Comparison of ENCODE assay signal across 8 mouse cellular contexts in genomic region chr1:180763307-180763706, GRCm38 (mm10). TPM values are rescaled to one million over a fixed set of nuclear protein-coding genes. Genes with fewer than 3 reads are reported as not detected.
DNase-seq lines count a peak whose midpoint lies in the region; ATAC-seq and TF ChIP-seq lines count a peak whose summit lies in the region.

No protein-coding gene starts in this region.

- 6% methylated on average over 14 of the region's 14 CpGs for WGBS in heart, postnatal 0 days
- WGBS in hindbrain, embryonic 15.5 days: 5% methylated on average over 14 of the region's 14 CpGs

- DNase-seq in heart, postnatal 0 days (ENCODE audit: low spot score): no peak
- DNase-seq in heart, postnatal 25 days (ENCODE audit: low spot score): no peak
- DNase-seq in layer of hippocampus, adult 9-10 months (ENCODE audit: low spot score): no peak
- no peak for DNase-seq in frontal cortex, postnatal 10 days (ENCODE audit: low spot score in 2 of 2)
- DNase-seq in adrenal gland, postnatal 14 days: no peak

- ATAC-seq in heart, postnatal 0 days (ENCODE audit: insufficient read depth, low read depth): no peak
- peak; percentile 15; the same call in 1 of the 2 replicates for ATAC-seq in hindbrain, embryonic 15.5 days (ENCODE audit: low FRiP score, low read depth)

- peak overlapping the region; percentile 73 for H3K4me2 ChIP-seq in heart, postnatal 0 days (ENCODE audit: low read depth, low read length)
- peak overlapping the region; percentile 72 for H3K4me2 ChIP-seq in hindbrain, embryonic 15.5 days
- H3K4me2 ChIP-seq in myocyte (ENCODE audit: low read depth): peak overlapping the region; percentile 60

- TF ChIP-seq POLR2A in cortical plate, adult 2 months (IDR thresholded peaks at IDR 0.05; ENCODE audit: extremely low read depth, insufficient read depth, low read length): no peak
- TF ChIP-seq POLR2A in myocyte (IDR thresholded peaks at IDR 0.05; ENCODE audit: insufficient read length, low read depth): no peak

- no peaks in the 10 kb centered on the region for H3K79me2 ChIP-seq in myocyte (ENCODE audit: control insufficient read depth, insufficient read depth)

- H3ac ChIP-seq in myocyte (ENCODE audit: control insufficient read depth, insufficient read length): no peak overlapping the region

- no peaks in the 10 kb centered on the region for H3K36me3 ChIP-seq in heart, postnatal 0 days (replicated peaks; ENCODE audit: control insufficient read depth, insufficient read depth, low read length)
- no peaks in the 10 kb centered on the region for H3K36me3 ChIP-seq in hindbrain, embryonic 15.5 days
- no peaks in the 10 kb centered on the region for H3K36me3 ChIP-seq in myocyte (ENCODE audit: control insufficient read depth, insufficient read depth)

- no peaks in the 10 kb centered on the region for H3K9me3 ChIP-seq in heart, postnatal 0 days (replicated peaks; ENCODE audit: control insufficient read depth, low read length)
- H3K9me3 ChIP-seq in hindbrain, embryonic 15.5 days: no peaks in the 10 kb centered on the region

- H3K27me3 ChIP-seq in heart, postnatal 0 days (ENCODE audit: control insufficient read depth, insufficient read depth, low read length): 0 out of 2 replicates have a peak, but pooled peaks cover 9% of the 10 kb centered on the region
- no peaks in the 10 kb centered on the region for H3K27me3 ChIP-seq in hindbrain, embryonic 15.5 days
- H3K27me3 ChIP-seq in myocyte (ENCODE audit: control insufficient read depth, insufficient read depth, insufficient read length): no peaks in the 10 kb centered on the region

- intact Hi-C loops in heart, postnatal 25 days (cut with DNase I): no loop called here

- H3K4me1 ChIP-seq in heart, postnatal 0 days (ENCODE audit: control insufficient read depth, insufficient read depth): peaks cover 7% of the 10 kb centered on the region; the same call in 1 of the 2 replicates
- H3K4me1 ChIP-seq in cortical plate, adult 2 months (ENCODE audit: control insufficient read depth, insufficient read depth, low read length): no peaks in the 10 kb centered on the region
- H3K4me1 ChIP-seq in hindbrain, embryonic 15.5 days (replicated peaks): peaks cover 20% of the 10 kb centered on the region

- TF ChIP-seq CTCF in heart, postnatal 0 days (IDR thresholded peaks at IDR 0.05; ENCODE audit: low read depth): no peak
- TF ChIP-seq CTCF in cortical plate, adult 2 months (IDR thresholded peaks at IDR 0.05; ENCODE audit: extremely low read depth, insufficient read depth, low read length): no peak

- peak overlapping the region; percentile 43 for H3K4me3 ChIP-seq in heart, postnatal 0 days (ENCODE audit: low read depth, low read length)
- 0 out of 2 replicates have a peak overlapping the region, but pooled peaks have one; percentile 1 for H3K4me3 ChIP-seq in cortical plate, adult 2 months (ENCODE audit: insufficient read depth, low read length)
- H3K4me3 ChIP-seq in hindbrain, embryonic 15.5 days: peak overlapping the region; percentile 38
- H3K4me3 ChIP-seq in myocyte: no peak overlapping the region

- no peak for TF ChIP-seq EP300 in heart, postnatal 0 days (IDR thresholded peaks at IDR 0.05; ENCODE audit: low read depth)

- no peak overlapping the region; the same call in 1 of the 2 replicates for H3K9ac ChIP-seq in heart, postnatal 0 days (replicated peaks; ENCODE audit: low read depth, low read length)
- peak overlapping the region; percentile 33; the same call in 1 of the 2 replicates for H3K9ac ChIP-seq in hindbrain, embryonic 15.5 days

- H3K27ac ChIP-seq in heart, postnatal 0 days (ENCODE audit: low read depth): no peak overlapping the region
- no peak overlapping the region for H3K27ac ChIP-seq in cortical plate, adult 2 months (ENCODE audit: insufficient read depth, low read length)
- 0 out of 2 replicates have a peak overlapping the region, but pooled peaks have one; percentile 2 for H3K27ac ChIP-seq in hindbrain, embryonic 15.5 days (replicated peaks)

TF ChIP-seq in myocyte, 11 proteins besides CTCF, POLR2A, EP300 and RAD21:
- TF ChIP-seq MYOD1 (IDR thresholded peaks at IDR 0.05; ENCODE audit: control insufficient read depth in 1 of 3, insufficient read length in 2 of 3, low read depth in 2 of 3): peak in 2 of 3 experiments; percentile 38 to 43
- no peak for TF ChIP-seq TCF3 (IDR thresholded peaks at IDR 0.05; ENCODE audit: insufficient read length, low read depth)
- no peak for TF ChIP-seq MYOG (IDR thresholded peaks at IDR 0.05; ENCODE audit: control insufficient read depth in 1 of 3, insufficient read depth in 1 of 3, insufficient read length in 2 of 3, low read depth in 2 of 3)
- no peak for TF ChIP-seq MAX (IDR thresholded peaks at IDR 0.05; ENCODE audit: low read depth)
- TF ChIP-seq REST (IDR thresholded peaks at IDR 0.05; ENCODE audit: insufficient read depth, insufficient read length): no peak

RNA-seq across cellular contexts. Expression of gene Acbd3, which starts 37.5 kb away (rescaled TPM):
- total RNA-seq in heart, postnatal 0 days (2014; rRNA removed; ENCODE audit: low replicate concordance): 21.7 and 26.4 TPM in 2 replicates
- 13.2 and 13.5 TPM in 2 replicates for polyA plus RNA-seq in heart, postnatal 0 days (2015; fragmentation: Nextera tagmentation; extraction: Ambion mirVana)
- total RNA-seq in heart, postnatal 25 days (2021): 10 to 100 TPM; 22.6 to 24.8 TPM
- polyA plus RNA-seq in cortical plate, adult 2 months (2012; rRNA removed): 22.0 and 22.5 TPM in 2 replicates
- polyA plus RNA-seq in hindbrain, embryonic 15.5 days (2015; fragmentation: Nextera tagmentation; extraction: Ambion mirVana): 22.9 and 23.0 TPM in 2 replicates
- 13.6 TPM for polyA plus RNA-seq in myocyte (2012; fragmentation: generic; extraction: Trizol)
- total RNA-seq in adrenal gland, postnatal 14 days (2021): 41.8 and 43.0 TPM in 2 replicates

RNA-seq across cellular contexts. Expression of gene H3f3a, which starts 50.4 kb away (rescaled TPM):
- total RNA-seq in heart, postnatal 0 days (2014; rRNA removed; ENCODE audit: low replicate concordance): 1,123 and 1,337 TPM in 2 replicates
- polyA plus RNA-seq in heart, postnatal 0 days (2015; fragmentation: Nextera tagmentation; extraction: Ambion mirVana): 1,661 and 1,734 TPM in 2 replicates
- total RNA-seq in heart, postnatal 25 days (2021): 100 to 1,000 TPM; 494 to 517 TPM
- 334 and 359 TPM in 2 replicates for polyA plus RNA-seq in cortical plate, adult 2 months (2012; rRNA removed)
- 2,665 and 2,688 TPM in 2 replicates for polyA plus RNA-seq in hindbrain, embryonic 15.5 days (2015; fragmentation: Nextera tagmentation; extraction: Ambion mirVana)
- polyA plus RNA-seq in myocyte (2012; fragmentation: generic; extraction: Trizol): 597 TPM
- total RNA-seq in adrenal gland, postnatal 14 days (2021): 803 and 817 TPM in 2 replicates
